Mouse (Mus musculus) megakaryocyte-erythroid progenitor cell, adult 5-6 weeks (primary cell): Measurements from ENCODE around the gene Mecom. TPM values are rescaled to one million over a fixed set of nuclear protein-coding genes. Genes with fewer than 3 reads are reported as not detected.

Experiments used
- ATAC-seq: replicated peaks from 2 replicates; pipeline ENCODE4 v1.8.0; 2016; ENCODE audit warnings: mild to moderate bottlenecking, inconsistent platforms; ENCODE audit not compliant: severe bottlenecking, poor library complexity, low FRiP score, low TSS enrichment
- total RNA-seq, 2 experiments: library from RNA; stranded (forward) in 1 of 2; stranded (reverse) in 1 of 2; fragments of 200-1000, 215-1000 nt in 1 of 2; fragments of >200 nt in 1 of 2; fragmentation: Nextera tagmentation in 1 of 2; gene quantifications; 2 replicates each; pipeline ENCODE4 v1.2.3; 2014 to 2017

Mecom gene
- total RNA-seq, 2 experiments from 2014 or later, result 8.8 TPM; not detected in 1

DNA sequence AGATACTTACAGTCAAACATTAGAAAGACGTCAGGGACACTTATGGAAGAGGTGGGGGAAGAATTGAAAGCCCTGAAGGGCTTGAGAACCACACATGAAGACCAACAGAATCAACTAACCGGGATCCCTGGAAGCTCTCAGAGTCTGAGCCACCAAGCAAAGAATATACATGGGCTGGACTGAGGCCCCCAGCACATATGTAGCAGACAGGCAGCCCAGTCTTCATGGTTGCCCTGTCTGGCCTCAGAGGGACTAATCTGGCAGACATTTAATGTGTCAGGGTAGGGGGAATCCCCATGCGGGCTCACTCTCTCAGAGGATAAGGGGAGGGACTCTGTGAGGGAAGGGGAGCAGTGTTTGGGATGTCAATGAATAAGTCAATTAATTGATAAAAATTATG, 584.4 kb downstream of the Mecom start:
- no peak for ATAC-seq

DNA sequence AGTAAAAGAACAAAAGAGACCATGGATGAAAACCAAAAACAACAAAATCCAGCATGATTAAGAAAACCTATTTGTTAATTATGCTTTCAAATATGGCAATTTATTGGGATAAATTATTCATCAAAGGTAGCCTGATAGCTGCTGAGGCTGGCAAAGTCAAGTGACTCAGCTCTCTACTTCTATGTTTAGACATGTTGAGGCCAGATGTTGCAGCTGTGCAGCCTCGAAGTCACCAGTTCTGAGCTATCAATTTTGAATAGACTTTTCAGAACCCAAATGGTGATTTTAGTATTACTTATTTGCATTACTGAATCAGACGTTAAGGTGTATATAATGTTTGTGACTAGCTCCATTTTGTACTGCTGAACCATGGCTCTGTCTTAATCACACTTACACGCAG, 588.8 kb downstream of the Mecom start:
- ATAC-seq, result no peak

DNA sequence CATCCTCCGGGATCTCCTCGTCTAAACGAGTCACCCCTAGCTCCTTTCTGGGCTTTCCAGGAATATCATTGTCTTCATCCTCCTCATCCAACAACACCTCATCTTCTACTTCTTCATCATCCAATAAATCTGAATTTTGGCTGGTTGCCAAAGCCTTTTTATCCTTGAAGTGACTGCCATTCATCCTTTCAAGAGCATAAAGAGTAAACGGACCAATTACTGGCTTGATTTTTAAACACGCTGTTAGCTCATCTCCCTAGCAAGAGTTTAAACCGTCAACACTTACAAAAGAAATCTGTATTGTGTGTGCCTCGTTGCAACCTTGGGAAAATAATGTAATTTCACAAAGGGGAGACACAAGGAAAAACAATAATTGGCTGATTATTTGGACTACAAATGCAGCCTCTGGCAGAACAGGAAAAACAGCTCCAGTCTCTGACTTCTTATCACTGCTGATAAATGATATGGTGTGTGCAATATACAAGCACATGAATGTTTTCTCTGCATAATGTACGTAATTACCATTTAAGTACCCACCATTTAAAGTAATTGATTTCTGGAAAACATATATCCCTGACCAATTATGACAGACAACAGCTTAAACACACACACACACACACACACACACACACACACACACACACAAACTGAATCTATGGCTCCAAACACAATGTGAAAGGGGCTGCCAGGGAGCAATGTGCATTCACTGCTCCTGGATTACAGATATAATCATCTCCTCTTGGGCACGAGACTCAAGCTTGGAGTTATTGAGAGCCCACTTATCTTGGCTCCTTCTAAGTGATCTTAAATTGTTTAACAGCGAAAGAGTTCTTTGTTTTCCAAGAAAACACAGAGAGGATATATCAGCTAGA, 590.2 kb downstream of the Mecom start:
- no peak for ATAC-seq

DNA sequence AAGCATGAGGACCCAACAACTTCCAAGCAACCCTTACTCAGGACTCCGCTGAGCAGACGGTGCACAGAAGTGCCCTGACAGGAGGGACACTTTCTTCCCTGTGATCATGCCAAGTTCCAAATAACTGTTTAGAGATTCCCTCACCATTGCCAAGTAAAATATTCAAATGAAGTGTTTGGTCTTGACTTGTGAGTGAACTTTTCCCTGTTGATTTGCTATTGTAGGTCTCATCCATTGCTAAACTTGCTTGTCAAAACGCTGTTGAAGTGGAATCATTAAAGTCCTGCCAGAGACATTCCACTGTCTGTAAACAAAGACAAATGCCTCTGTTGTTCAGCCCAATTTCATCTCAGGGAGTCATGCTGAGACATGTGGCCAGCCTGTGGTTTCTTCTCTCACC, 594.5 kb downstream of the Mecom start:
- no peak for ATAC-seq

DNA sequence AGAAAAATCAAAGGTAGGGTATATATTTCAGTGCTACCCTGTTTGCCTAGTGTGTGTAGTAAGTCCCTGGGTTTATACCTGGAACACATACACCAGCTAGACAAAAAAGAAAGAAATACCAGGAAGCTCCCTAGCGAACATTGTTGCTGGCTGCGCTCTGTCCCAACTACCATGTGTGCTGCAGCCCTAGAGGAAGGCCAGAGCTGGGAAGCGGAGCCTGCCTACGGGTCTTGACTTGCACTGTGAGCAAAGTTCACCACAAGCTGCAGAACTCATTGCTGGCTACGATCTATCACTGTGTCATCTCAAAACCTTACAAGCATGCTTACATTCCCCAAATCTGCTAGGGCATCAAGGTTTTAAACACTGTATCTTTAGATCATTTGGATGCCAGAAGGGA, 597.0 kb downstream of the Mecom start:
- ATAC-seq, result no peak

DNA sequence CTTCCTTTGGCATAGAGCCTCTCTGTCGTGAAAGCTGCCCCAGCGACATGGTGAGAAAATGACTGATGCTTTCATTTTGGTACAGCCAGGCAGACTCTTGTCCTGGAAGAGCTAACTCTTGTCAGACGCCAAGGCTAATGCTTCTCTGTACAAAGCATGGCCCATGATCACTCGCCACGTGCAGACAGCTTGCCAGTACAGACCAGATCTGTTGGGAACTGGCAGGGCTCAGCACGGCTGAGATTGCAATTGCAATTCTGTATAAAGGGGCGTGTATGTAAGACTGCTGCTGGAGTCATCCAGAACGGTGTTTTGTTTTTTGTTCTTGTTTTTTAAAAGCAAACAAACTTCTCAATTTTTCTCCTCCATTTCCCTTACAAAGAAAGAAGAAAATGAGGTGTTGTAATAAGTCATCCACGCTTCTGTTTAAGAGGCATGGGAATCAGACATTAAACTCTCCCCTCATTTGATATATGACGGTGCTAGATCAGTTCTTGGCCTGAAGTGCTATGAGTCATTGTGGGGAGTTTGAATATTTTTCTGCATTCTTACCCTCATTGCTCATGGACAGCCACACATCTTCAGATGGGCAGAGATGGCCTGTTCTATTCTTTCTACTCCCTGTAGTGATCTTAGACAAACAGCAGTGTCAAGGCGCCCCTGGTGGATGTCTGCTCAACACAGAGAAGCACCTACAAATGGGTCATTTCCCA, 644.1 kb downstream of the Mecom start:
- ATAC-seq, result no peak

Other genes starting within 250 kb of the Mecom start
- gene Actrt3, start 51.9 kb upstream of the Mecom start, total RNA-seq (2014; fragmentation: Nextera tagmentation), result not detected in 2 replicates
- not detected in 2 replicates for gene Actrt3, start 51.9 kb upstream of the Mecom start, total RNA-seq (2017)
- gene Mynn, start 54.1 kb upstream of the Mecom start, total RNA-seq (2014; fragmentation: Nextera tagmentation), result 20.2 and 21.1 TPM in 2 replicates
- gene Mynn, start 54.1 kb upstream of the Mecom start, total RNA-seq (2017), result 20.9 and 35.4 TPM in 2 replicates
- not detected in 2 replicates for gene Lrriq4, start 96.5 kb upstream of the Mecom start, total RNA-seq (2014; fragmentation: Nextera tagmentation)
- not detected in 2 replicates for gene Lrriq4, start 96.5 kb upstream of the Mecom start, total RNA-seq (2017)
- gene Lrrc34, start 99.9 kb upstream of the Mecom start, total RNA-seq (2014; fragmentation: Nextera tagmentation), result not detected in 2 replicates
- gene Lrrc34, start 99.9 kb upstream of the Mecom start, total RNA-seq (2017), result not detected in 2 replicates
- not detected in 2 replicates for gene Lrrc31, start 151.8 kb upstream of the Mecom start, total RNA-seq (2014; fragmentation: Nextera tagmentation)
- gene Lrrc31, start 151.8 kb upstream of the Mecom start, total RNA-seq (2017), result not detected in 2 replicates
- not detected in 2 replicates for gene Samd7, start 198.3 kb upstream of the Mecom start, total RNA-seq (2014; fragmentation: Nextera tagmentation)
- not detected in 2 replicates for gene Samd7, start 198.3 kb upstream of the Mecom start, total RNA-seq (2017)
- gene Sec62, start 244.9 kb upstream of the Mecom start, total RNA-seq (2014; fragmentation: Nextera tagmentation), result 47.4 and 51.2 TPM in 2 replicates
- 72.7 and 101 TPM in 2 replicates for gene Sec62, start 244.9 kb upstream of the Mecom start, total RNA-seq (2017)